Mouse (Mus musculus): ENCODE results near the gene Fxn.

Gene Fxn

DNA sequence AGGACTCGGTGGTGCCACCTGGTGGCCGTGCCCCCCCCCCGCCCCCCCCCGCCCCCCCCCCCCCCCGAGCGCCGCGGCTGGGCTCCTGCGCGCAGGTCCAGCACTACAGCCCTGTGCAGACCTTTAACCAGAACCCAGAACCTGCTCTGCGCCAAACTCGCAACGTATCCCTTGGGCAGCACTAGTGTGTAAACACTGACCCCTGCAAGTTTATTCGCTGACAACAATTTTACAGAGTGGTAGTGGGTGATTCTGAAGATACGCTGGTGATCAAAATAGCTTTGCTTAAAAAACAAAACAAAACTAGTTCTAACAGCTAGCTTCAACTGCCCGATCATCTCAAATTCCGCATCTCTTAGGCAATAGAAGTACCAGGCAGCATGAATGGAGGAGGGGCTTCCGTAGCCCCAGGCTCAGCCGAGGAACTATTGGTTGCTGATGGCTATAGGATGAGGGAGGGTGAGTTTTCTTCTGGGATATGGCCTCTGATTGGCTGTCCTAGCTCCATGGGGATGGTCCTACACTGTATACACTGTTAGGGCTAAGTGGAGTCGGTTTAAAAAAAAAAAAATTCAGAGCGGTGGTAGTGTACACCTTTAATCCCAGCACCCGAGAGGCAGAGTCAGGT lies at the start of gene Fxn:
Fxn (minus strand) TSS at position 5 of the 628 bp plus-strand sequence.
- DNase-seq (ENCODE audit: low read depth, low spot score): peak; percentile 96

DNA sequence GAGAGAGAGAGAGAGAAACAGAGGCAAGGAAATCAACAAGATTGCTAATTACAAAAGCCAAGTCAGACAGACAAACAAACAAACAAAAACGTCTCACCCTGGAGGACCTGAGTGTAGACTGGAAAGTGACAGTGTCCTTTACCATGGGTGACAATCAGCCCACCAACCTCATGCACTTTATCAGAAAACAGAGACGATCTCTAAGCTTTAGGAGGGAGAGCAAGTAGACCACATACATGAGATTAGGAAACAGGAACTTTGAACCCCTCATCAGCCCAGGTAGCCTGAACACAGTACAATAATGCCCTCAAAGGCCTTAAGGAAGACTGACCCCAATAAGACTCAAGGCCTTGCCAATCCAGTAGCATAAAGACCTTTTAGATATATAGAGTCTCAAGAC lies 47.5 kb upstream of the Fxn start:
- DNase-seq (ENCODE audit: low read depth, low spot score): no peak

DNA sequence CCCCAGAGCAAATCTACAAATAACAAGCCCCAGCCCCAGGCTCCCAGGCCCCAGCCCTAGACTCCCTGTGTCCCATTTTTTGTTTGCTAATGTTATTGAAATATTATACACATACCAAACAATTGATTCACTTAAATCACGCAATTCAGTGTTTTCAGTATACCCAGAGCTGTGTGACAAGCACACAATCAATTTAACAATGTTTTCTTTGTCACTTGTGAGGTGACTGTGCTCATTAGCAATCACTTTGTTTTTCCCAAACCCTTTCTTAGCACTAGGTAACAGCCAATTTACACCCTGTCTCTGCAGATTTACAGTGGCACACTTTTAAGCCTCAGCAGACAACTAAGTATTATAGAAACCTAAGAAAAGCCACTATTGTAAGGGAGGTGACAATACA lies 46.6 kb upstream of the Fxn start:
- no peak for DNase-seq (ENCODE audit: low read depth, low spot score)

DNA sequence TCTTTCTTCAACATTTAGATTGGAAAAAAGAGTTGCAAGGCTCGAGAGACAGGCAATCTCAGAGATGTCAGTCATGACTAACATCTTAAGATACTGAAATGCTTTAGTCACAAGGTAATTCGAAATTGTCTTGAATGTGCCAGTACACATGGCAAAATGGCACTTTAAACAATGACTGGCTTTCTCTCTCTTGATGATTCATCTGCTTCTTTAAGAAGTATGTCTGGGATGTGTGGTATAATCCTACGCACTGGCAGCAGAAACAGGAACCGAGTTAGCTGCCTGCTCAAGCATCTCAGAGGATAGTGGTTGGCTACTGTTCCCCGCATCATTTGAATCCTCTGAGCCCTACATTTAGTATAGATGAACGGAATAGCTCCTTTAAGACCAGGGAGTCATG lies 45.3 kb upstream of the Fxn start:
- no peak for DNase-seq (ENCODE audit: low read depth, low spot score)

DNA sequence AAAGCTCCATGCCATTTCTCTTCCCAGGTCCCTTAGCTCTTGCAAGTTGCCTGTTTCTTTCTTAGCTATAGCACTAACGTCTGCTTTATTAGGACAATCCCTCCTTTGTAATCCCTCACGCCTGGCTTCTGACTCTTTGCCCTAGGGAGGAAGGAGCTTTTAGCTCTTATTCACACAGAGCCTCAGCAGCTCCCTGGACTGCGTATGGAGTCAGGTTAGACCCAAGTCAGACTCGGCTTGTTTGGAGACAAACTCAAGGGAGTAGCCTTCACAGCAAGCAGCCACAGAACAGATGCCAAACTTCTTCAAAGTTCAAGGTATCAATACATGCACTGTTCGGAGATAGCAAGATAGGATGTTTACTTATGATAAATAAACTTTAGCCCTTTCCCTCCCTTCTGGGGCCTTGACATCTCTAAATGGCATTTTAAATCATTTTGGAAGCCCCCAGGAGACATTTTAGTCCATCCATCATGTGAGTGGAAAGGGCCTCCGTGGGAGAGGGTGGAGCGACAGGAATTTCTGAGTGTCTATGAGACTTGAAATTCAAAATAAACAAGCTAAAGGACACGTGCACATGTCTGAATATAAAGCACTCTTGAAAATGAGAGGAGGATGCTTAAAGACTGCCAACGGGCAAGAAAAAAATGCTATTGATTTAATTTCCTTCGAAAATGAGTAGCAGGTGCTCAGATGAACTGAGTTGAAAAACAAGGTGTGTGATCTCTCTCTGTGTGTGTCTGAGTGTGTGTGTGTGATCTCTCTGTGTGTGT lies 43.6 kb upstream of the Fxn start:
- DNase-seq (ENCODE audit: low read depth, low spot score): no peak

DNA sequence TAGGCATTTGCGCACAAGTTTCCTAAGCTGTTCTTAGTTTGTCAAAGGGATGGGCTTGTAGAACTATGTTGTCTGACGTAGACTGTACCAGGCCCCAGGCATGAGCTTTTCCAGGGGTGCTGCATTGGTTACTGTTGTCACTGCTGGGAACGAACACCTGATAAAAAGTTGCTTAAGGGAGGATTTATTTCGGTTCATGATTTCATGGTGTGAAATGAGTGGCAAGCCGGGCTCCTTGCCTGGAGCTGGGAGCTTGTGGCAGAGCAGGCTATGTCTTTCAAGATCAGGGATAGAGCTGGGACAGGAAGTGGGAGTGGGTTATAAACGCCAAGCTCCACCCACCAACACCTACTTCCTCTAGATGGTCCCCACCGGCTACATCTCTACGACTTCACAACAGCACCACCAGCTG lies 41.5 kb upstream of the Fxn start:
- peak; percentile 32 for DNase-seq (ENCODE audit: low read depth, low spot score)

DNA sequence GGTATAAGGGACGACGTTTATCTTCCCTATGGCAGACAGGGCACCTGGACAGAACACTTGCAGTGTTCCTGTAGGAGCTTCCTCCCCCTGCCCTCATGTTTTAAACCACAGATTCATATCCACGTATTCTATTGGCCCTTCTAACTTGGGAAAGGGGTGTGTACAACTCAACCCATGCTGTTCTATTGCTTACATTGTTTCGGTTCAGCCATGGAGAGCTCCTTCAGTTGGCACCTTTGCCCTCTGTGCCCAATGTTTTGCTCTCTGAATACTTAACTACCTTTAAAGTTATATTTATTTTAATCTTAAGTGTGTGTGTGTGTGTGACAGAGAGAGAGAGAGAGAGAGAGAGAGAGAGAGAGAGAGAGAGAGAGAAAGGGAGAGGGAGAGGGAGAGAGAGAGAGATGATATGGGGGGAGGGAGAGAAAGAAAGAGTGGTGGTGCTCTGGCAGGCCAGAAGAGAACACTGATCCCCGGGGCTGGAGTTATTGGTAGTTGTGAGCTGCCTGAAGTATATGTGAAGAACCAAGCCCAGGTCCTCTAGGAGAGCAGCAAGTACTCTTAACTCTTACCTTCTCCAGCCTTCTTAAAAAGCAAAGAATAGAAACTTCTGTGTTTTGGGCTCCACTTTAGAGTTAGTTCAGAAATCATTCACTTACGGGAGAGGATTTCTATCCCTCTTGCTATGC lies 41.0 kb upstream of the Fxn start:
- no peak for DNase-seq (ENCODE audit: low read depth, low spot score)

DNA sequence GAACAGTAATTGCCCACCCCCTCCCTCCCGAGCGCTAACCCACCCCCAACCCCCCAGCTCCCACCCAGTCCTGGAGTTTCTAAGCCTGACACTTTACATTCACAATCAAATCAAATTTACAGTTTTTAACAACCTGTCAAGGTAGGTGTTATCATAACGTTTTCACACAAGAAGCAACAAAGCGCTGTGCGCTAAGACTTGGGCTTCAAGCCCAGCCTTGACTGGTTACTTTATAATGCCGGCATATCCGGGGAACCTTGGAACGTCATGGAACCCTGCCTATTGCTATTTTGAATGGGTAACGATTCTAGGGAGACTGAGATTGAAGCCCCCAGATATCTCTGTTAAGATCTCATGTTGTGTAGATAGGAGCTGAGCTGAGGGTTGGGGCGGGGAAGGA lies 37.8 kb upstream of the Fxn start:
- DNase-seq (ENCODE audit: low read depth, low spot score): no peak

DNA sequence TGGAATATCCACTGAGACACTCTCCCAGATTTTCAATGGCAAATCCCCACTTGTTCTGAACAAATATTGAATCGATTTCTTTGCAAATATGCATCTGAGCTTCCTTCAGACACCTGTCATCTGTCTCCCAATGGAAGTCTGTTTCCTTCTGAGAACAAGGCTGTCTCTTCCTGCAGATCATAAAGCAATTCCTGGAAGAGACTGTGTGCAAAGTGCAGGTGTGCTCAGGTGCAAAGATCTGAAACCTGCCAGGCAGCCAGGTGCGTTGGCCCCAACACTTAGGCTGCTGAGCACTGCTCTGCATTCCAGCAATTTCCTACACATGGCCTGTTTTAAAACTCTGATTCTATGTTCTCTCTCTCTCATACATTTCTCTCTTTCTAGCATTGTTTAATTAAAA lies 37.3 kb upstream of the Fxn start:
- no peak for DNase-seq (ENCODE audit: low read depth, low spot score)

DNA sequence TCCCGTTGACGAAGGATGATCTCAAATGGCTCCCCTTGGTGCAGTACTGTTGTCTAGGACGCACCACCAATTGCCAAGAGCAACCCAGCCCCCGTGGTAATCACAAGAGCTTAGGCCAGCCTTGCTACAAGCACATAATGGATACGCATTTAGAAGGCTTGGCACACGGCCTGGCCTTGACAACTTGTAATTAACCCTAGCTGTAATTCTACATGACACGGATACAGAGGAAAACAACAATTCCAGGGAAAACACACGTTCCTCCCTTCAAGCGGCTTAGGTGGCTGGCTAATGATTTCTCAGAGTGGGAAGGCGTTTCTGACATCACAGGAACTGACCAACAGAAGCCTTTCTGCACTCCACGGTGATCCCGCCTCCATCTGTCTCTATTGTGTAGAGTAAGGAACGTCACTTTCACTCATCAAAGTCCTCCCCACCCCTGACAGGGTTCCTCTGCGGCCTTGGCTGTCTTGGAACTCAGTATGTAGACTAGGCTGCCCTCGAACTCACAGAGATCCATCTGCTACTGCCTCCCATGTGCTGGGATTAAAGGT lies 36.7 kb upstream of the Fxn start:
- peak; percentile 30 for DNase-seq (ENCODE audit: low read depth, low spot score)

DNA sequence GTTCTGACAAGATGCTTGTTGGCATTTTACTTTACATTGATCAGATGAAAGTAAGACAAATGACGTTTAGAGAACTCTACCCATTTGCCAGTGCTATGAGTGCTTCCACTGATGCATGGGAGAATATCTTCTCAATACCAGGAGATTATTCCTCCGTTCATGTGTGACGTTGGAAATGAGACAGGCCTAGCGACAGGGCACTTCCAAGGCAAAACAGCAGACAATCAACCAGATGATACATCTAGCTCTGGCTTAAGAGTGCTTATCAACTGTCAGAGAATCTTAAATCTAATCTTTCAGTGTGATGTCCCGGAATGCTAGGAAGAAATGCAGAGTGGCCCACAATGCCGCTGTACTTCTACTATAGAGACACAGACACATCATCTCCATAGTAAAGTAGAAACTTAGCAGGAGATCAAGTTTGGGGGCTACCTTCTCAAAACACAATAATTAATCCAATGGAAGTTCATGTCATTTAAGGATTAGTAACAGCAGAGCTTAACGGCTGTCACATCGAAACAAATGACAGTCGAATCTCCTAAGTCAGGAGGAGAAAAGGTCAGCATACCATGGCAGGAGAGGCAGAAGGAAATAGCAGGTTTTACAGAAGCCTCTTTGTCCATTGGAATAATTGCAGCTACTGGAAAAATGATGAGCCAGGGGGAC lies 35.8 kb upstream of the Fxn start:
- DNase-seq (ENCODE audit: low read depth, low spot score): no peak

DNA sequence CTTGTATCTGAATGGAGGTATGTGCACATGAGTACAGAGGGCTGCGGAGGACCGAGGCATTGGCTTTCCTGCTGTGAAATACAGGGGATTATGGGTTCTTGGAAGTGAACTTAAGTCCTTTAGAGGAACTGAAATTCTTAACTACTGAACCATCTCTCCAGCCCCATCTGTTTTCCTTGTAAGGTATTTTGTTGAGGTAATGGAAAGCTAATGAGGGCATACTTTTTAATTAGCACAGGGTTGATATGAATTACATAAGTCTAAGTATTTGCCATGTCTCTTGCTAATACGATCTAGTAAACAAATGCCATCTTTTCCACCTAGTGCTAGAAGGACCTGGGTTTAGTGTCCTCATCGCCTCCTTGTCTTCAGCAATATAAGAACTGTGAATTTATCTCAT lies 34.8 kb upstream of the Fxn start:
- no peak for DNase-seq (ENCODE audit: low read depth, low spot score)

DNA sequence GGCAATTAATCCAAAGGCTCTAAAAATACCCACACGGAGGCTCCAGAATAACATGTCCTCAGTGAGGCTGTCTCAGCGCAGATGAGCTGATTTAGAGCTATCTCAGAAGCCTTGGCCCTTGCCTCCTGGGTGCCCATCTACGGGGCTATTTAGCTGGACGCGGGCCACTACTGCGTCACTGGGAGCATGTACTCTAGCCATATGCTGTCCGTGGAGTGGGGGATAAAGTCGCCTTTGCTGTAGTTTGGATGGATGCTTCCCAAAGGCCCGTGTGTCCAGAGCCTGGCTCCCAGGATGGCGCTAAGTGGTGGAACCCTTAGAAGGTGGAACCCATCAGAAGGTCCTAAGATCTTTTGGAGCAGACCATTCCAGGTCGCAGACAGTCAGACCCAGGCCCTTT lies 34.3 kb upstream of the Fxn start:
- DNase-seq (ENCODE audit: low read depth, low spot score): no peak

DNA sequence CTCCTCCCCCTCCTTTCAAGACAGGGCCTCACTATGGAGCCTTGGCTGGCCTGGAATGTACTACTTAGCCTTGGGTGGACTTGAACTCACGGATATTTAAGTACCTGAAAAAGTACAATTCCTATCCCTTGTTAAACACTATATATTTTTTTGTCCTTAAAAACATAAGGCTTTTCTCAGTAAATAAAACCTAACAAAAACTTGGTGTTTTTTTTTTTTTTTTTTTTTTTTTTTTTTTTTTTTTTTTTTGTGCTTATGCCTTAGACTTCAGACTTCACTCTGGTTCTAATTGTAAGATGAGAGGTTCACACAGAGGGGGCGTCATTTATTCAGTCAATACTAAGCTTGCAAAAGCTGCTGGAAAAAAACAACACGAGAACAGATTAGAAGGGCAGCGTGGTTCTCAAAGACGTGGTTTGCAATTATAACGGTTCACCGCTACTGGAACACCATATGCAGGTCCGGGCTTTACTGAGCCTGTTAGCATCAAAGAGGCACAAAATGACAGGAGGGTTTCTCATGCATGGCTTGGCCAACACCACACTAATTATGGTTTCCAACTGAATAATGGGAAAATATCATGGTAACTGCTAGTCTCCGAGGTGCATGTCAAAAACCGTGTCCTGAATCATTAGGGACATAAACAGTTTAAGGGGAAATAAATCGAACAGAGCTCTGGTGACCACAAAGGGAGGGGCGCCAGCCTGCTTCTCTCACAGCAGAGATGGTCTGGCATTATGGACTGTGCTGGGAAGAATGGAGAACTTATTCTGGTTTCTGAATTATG lies 32.3 kb upstream of the Fxn start:
- DNase-seq (ENCODE audit: low read depth, low spot score): no peak

DNA sequence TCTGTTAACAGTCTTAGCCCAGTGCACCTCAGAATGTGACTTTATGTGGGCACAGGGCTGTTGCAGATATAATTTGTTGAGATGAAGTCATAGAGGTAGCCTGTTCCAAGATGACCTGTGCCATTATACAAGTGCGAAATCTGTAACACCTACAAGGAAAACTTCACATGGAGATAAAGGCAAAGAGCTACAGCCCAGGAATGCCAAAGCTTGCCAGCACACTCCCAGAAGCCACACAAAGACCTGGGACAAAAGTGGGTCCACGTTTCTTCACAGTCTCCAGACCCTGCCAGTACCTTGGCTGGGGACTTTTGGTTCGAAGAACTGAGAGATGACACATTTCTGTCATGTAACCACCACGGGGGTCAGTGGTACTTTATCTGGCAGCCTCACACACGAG lies 31.6 kb upstream of the Fxn start:
- DNase-seq (ENCODE audit: low read depth, low spot score): no peak

DNA sequence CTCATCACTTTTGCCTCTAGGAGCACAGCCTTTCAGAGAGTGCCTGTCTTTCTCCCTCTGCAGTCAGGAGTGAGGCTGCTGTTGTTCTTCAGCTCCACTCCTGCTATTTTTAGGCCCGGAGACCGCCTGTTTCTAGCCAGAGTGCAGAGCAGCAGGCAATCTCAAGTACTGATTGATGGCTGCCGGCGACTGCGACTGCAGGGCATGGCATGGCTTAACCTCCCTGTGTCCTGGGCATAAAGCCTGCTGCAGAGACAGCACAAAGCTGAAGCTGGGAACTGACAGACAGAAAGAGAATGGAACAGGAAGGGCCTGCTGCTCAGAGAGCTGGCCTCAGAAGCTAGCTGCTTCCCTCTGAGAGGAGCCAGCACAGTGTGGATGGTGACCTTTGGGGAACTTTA lies 27.9 kb upstream of the Fxn start:
- DNase-seq (ENCODE audit: low read depth, low spot score): no peak

DNA sequence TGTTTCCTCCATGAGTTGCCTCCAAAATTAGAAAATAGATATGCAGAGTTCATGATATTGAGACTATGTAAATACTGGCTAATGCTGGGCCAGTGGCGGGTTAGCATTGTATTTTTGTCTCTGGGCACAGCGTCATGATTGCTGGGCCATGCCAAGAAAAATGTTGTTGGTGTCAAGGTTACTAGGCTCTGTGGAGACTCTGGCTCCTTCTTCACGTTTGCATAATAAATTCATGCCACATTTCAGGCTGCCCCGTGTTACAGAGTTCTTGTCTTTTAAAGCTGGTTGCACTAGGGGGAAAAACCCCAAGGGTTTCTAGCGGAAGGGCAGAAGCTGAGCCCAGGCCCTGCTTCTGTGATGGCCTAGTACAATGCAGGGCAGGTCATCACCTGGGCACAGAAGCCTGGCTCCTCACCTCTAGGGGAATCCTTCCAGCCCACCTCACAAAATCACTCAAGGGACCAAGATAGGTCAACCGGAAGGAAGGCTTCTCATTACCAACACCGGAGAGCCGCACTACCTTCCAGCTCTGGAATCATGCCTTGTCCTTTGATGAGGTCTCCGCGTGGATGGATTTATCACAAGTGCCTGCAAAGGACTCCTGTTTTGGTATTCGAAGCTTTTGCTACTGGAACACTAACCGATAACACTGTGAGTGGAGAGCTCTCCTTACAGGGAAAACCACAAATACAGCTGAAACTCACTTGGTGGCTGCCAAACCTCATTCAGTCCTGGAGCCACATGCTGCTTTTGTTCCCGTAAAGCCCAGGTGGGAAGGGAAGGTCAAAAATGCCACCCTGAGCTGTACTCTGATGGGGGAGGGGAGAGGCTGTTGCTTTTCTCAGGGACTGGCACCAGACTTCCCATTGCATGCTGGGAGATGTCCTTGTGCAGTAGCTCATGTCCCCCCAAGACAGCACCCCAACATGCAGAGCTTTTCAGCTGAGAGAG lies 27.1 kb upstream of the Fxn start:
- no peak for DNase-seq (ENCODE audit: low read depth, low spot score)

DNA sequence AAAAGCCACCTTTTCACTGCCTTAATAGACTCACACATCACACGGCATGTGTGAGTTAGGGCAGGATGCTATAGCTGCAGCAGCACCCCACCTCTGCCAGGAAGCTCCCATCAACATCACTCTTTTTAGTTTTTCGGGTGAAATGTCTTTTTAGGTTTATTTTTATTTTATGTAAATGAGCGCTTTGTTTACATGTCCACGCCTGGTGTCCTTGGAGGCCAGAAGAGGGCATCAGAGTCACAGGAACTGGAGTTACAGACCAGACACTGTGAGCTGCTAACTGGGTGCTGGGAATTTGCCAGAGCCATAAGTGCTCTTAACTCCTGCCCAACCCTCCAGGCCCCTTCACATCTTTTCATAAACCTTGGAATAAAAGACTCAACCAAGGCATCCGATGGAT lies 25.9 kb upstream of the Fxn start:
- DNase-seq (ENCODE audit: low read depth, low spot score): no peak

DNA sequence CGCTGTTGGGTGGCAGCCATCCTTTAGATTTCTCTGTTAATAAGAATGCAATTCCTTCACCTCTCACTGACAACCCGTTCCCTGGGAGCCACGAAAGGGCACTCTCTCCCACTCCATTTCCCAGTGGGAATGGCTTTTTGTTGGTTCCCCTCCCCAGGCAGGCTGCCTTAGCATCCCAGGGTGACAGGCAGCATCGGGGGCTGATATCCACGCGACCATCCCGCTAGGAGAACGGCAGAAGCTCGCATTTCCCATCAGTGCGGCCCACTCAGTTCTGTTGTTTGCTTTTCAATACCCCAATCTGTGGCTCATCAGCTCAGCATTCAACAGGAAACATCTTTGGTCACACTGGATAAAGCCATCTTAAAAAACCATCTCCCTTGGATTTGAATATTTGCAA lies 21.8 kb upstream of the Fxn start:
- no peak for DNase-seq (ENCODE audit: low read depth, low spot score)

DNA sequence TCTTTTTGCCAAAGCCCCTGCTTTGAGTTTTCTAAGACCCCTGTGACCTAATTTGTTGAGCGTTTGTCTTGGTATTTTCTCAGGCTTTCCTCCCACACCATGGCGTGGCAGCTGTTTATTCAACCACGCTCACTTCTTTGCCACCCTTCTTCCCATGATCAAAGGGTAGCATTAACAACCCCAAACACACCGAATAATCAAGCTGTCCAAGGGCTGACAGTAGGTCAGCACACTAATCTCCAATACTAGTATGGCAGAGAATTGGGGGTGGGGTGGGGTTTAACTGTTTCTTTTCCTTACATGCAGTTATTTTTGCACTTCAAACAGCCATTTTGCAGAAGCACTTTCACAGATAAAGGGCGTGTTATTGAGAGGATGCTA lies 21.4 kb upstream of the Fxn start:
- peak; percentile 28 for DNase-seq (ENCODE audit: low read depth, low spot score)
